Mouse (Mus musculus): ENCODE measurements around the gene Prss8. TPM values are rescaled to one million over a fixed set of nuclear protein-coding genes. Genes with fewer than 3 reads are reported as not detected.
A peak's percentile ranks its signal among the peaks of the same experiment; 100 is the strongest.

The Prss8 gene
- polyA plus RNA-seq, 1 experiment from 2014 or later: 5.0 TPM

DNA sequence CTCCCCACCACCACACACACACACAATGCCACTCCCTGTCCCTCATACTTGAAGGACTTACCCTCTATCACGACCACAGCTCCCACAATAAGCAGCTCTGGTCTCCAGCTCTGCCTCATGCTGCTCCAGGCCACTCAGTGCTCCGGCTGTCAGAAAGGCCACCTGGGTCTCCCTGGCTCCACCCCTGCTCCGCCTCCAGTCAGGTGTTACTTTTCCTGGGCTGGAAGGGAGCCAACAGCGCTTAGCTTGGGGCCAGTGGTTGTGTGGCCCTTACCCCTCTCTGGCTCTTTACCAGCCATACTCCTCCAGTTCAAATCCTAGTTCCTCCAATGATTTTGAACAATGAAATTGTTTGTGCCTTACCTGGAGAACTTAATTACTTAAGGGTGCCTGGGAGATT, 39.1 kb downstream of the Prss8 start, which contains the start of gene Prss53:
Gene Prss53, minus strand, starts transcription at position 173 of the 400 bp plus-strand sequence.
- Histone ChIP-seq H3K4me3 (replicated peaks) (no peak within 1 kb of the TSS), H3K27me3 (no peaks in the 10 kb centered on the region), H3K4me2 (no peak within 1 kb of the TSS), H3K9ac (replicated peaks) (no peak within 1 kb of the TSS), H3K36me3 (peaks cover 80% of the 10 kb centered on the region), H3K4me1 (replicated peaks) (peaks cover 13% of the 10 kb centered on the region), H3K27ac (no peak within 1 kb of the TSS), H3K9me3 (no peaks in the 10 kb centered on the region)
- WGBS: 26% methylated on average over 4 of the region's 4 CpGs
- ATAC-seq (ENCODE audit: insufficient number of reproducible peaks, insufficient read depth, low FRiP score, low TSS enrichment, low read depth): no peak

DNA sequence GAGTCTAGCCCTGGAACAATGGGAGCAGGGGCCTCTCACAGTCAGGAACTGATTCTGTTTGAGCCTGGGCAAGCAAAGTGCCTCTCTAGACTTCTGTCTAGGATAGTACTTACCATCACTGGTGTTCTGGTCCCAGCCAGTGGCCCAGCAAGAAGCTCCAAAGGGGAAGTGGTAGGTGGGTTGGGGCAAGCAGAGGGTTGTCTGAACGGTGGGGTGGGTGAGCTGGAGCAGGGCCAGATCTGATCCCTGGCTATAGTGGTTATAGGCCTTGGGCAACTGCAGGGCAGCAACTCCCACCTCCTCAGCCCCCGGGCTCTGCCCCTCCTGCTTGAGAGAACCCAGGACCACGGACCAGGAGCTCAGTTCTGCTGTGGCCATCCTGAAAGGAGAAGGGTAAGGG, 41.1 kb downstream of the Prss8 start:
- H3K9me3 ChIP-seq: no peaks in the 10 kb centered on the region
- H3K27ac ChIP-seq: no peak overlapping the region
- no peak overlapping the region for H3K4me3 ChIP-seq (replicated peaks)
- ATAC-seq (ENCODE audit: insufficient number of reproducible peaks, insufficient read depth, low FRiP score, low TSS enrichment, low read depth): no peak
- no peaks in the 10 kb centered on the region for H3K27me3 ChIP-seq
- H3K4me2 ChIP-seq: no peak overlapping the region
- H3K36me3 ChIP-seq: peaks cover 98% of the 10 kb centered on the region
- 74% methylated on average over 3 of the region's 3 CpGs for WGBS
- H3K9ac ChIP-seq (replicated peaks): no peak overlapping the region
- peaks cover 9% of the 10 kb centered on the region for H3K4me1 ChIP-seq (replicated peaks)

DNA sequence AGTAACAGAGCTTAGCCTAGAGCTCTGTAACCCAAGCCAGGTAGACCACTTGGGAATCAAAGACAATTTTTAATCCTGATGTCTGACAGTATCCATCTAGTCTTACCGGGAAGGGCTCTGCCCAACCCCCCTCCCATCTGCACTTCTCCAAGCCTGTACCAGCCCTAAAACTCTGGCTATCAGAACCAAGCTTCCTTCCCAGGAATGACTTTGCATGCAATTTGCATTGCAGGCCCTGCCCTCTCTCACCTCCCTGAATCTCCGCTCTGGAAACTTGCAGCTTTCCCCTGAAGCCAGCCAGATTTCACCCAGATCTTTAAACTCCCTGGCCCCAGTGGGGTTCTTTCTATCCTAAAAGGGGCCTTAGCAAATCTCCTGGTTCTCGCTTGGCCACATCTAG, 42.1 kb downstream of the Prss8 start:
- H3K9me3 ChIP-seq: no peaks in the 10 kb centered on the region
- no peak overlapping the region for H3K4me3 ChIP-seq (replicated peaks)
- no peak overlapping the region for H3K27ac ChIP-seq
- peaks cover 98% of the 10 kb centered on the region for H3K36me3 ChIP-seq
- H3K4me1 ChIP-seq (replicated peaks): peaks cover 17% of the 10 kb centered on the region
- H3K4me2 ChIP-seq: no peak overlapping the region
- ATAC-seq (ENCODE audit: insufficient number of reproducible peaks, insufficient read depth, low FRiP score, low TSS enrichment, low read depth): no peak
- H3K27me3 ChIP-seq: no peaks in the 10 kb centered on the region
- 86% methylated on average over 3 of the region's 3 CpGs for WGBS
- no peak overlapping the region for H3K9ac ChIP-seq (replicated peaks)

DNA sequence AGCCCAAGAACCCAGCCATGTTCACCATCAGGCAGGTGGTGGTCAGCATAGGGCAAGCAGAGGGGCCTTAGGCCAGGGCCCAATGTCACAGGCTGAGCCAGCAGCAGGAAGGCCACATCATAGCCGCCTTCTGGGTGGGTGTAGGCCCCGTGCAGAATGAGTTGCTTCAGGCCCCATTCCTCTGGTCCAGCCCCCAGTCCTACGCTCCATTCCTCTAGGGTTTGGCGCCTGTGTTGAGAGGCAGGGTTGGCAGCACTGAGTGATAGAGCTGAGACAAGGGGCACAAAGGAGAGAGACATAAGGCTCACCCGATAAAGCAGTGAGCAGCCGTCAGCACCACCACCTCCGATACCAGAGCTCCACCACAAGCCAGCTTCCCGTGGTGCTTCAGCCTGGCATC, 42.7 kb downstream of the Prss8 start:
- Histone ChIP-seq H3K9me3 (no peaks in the 10 kb centered on the region), H3K4me3 (replicated peaks) (no peak overlapping the region), H3K27me3 (no peaks in the 10 kb centered on the region), H3K4me1 (replicated peaks) (peaks cover 17% of the 10 kb centered on the region), H3K4me2 (no peak overlapping the region), H3K9ac (replicated peaks) (0 out of 2 replicates have a peak overlapping the region, but pooled peaks have one; percentile 23), H3K27ac (no peak overlapping the region), H3K36me3 (peaks cover 98% of the 10 kb centered on the region)
- 83% methylated on average over 8 of the region's 8 CpGs for WGBS
- ATAC-seq (ENCODE audit: insufficient number of reproducible peaks, insufficient read depth, low FRiP score, low TSS enrichment, low read depth): no peak

DNA sequence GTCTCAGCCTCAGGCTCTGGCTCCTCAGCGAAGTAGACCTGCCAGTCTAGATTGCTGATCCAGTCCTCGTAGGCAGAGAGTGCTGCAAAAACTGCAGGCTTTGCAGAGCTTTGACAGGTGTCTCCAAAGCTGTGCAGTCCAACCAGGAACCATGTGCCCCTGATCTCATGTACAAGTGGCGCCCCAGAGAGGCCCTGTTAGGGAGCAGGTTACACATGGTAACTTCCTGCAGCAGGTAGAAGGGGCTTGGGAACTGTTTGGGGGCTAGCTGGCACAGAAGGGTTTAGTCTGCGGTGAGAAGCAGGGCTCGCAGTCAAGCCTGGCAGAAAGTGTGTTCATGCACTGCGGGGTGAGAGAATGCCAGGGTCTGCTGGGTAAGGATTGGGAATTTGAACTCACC, 43.4 kb downstream of the Prss8 start:
- Histone ChIP-seq H3K27ac (no peak overlapping the region), H3K9ac (replicated peaks) (no peak overlapping the region), H3K9me3 (no peaks in the 10 kb centered on the region), H3K36me3 (peaks cover 100% of the 10 kb centered on the region), H3K27me3 (no peaks in the 10 kb centered on the region), H3K4me2 (no peak overlapping the region), H3K4me1 (replicated peaks) (peaks cover 17% of the 10 kb centered on the region), H3K4me3 (replicated peaks) (no peak overlapping the region)
- ATAC-seq (ENCODE audit: insufficient number of reproducible peaks, insufficient read depth, low FRiP score, low TSS enrichment, low read depth): no peak
- 91% methylated on average over 6 of the region's 6 CpGs for WGBS

DNA sequence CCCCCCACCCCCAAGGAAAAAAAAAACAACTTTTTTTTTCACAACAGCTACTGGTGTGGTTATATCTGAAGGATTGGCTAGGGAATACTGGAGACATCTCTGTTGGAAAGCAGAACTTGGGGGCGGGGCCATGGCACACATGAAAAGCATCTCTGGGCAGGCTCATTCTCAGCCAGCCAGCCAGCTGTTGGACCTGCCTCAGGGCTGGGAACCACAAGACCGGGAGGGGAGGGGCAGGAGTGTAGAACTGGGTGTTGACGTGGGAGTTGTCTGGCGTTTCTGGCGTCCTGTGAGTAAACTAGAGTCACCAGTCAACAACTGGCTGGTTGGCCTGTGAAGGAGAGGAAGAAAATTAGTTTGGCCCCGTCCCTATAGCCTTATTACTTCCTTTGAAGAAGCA, 44.0 kb downstream of the Prss8 start:
- no peak overlapping the region for H3K4me3 ChIP-seq (replicated peaks)
- H3K4me1 ChIP-seq (replicated peaks): peaks cover 17% of the 10 kb centered on the region
- no peak overlapping the region for H3K9ac ChIP-seq (replicated peaks)
- H3K9me3 ChIP-seq: no peaks in the 10 kb centered on the region
- no peak overlapping the region for H3K4me2 ChIP-seq
- 56% methylated on average over 6 of the region's 6 CpGs for WGBS
- no peak for ATAC-seq (ENCODE audit: insufficient number of reproducible peaks, insufficient read depth, low FRiP score, low TSS enrichment, low read depth)
- no peak overlapping the region for H3K27ac ChIP-seq
- peaks cover 100% of the 10 kb centered on the region for H3K36me3 ChIP-seq
- H3K27me3 ChIP-seq: no peaks in the 10 kb centered on the region

DNA sequence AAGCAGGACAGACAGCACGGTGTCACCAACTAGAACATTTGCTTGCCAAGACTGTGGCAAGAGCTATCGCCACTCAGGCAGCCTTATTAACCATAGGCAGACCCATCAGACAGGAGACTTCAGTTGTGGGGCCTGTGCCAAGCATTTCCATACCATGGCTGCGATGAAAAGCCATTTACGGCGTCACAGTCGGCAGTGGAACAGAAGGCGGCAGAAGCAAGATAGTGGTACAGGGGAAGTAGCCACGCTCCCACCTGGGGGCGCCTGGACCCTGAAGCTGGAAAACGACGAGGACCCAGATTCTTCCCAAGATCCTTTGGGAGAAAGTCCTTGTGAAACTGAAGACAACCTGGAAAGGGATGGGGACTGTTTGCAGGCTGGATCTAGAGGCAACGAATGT, 49.5 kb downstream of the Prss8 start:
- Histone ChIP-seq H3K4me1 (replicated peaks) (peaks cover 23% of the 10 kb centered on the region), H3K27me3 (no peaks in the 10 kb centered on the region), H3K36me3 (peaks cover 79% of the 10 kb centered on the region), H3K9me3 (no peaks in the 10 kb centered on the region), H3K4me2 (no peak overlapping the region), H3K4me3 (replicated peaks) (no peak overlapping the region), H3K9ac (replicated peaks) (no peak overlapping the region), H3K27ac (no peak overlapping the region)
- 87% methylated on average over 12 of the region's 12 CpGs for WGBS
- ATAC-seq (ENCODE audit: insufficient number of reproducible peaks, insufficient read depth, low FRiP score, low TSS enrichment, low read depth): no peak

DNA sequence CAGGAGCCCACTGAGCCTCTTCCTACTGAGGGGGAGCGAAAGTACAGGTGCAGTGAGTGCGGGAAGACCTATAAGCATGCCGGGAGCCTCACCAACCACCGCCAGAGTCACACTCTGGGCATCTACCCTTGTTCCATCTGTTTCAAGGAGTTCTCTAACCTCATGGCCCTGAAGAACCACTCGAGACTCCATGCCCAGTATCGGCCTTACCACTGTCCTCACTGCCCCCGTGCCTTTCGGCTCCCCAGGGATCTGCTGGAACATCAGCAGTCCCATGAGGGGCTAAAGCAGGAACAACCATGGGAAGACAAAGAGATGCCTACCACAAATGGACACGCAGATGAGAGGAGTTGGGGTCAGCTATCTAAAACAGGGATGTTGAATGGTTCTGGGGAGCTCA, 50.6 kb downstream of the Prss8 start:
- Histone ChIP-seq H3K36me3 (peaks cover 68% of the 10 kb centered on the region), H3K9ac (replicated peaks) (no peak overlapping the region), H3K4me3 (replicated peaks) (no peak overlapping the region), H3K4me1 (replicated peaks) (peaks cover 27% of the 10 kb centered on the region), H3K27me3 (no peaks in the 10 kb centered on the region), H3K27ac (no peak overlapping the region), H3K9me3 (no peaks in the 10 kb centered on the region), H3K4me2 (no peak overlapping the region)
- 98% methylated on average over 9 of the region's 9 CpGs for WGBS
- ATAC-seq (ENCODE audit: insufficient number of reproducible peaks, insufficient read depth, low FRiP score, low TSS enrichment, low read depth): no peak

DNA sequence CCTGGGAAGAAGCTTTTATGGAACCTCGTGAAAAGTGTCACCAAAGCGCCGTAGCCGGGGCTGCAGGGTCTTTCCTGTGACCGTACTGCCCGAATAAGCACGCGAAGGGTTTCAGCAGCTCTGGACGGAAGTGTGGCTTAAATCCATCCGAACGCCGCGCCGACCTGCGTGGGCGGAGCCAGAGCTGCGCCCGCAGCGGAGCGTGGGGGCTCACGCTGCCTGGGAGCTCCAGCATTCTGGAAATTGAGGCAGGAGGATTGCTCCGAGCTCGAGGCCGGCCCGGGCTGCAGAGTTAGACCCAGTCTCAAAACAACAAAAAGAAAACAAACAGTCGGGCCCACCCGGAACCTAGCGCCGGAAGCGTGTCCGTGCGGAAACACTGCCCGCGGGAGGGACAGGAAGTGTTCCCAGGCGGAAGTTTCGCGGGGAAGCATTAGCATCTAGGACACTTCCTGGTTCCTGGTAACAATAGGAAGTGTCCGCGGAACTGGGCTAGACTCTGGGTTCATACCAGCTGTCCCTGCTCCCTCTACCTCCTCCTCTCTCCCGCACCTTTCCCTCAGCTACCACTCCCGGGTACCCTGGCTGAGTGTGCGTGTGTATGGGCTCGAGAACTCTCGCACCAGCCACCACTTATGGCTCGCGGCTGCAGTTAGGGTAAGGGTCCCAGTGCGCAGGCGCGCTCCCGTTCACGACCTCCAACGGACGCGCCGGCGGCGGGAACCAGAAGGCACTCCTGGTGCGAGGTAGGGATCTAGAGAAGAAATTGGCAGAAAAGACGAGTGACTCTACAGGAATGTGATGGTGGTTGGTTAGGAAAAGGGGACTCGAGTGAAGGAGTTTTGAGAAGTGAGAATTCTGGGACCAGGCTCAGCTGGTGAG, 53.2 kb downstream of the Prss8 start, which contains the start of gene Zfp668:
Gene Zfp668, minus strand, starts transcription at position 362 of the 882 bp plus-strand sequence.
- H3K9me3 ChIP-seq: no peaks in the 10 kb centered on the region
- under 1% methylated on average over 60 of the region's 60 CpGs for WGBS
- ATAC-seq (ENCODE audit: insufficient number of reproducible peaks, insufficient read depth, low FRiP score, low TSS enrichment, low read depth): peak; percentile 71

DNA sequence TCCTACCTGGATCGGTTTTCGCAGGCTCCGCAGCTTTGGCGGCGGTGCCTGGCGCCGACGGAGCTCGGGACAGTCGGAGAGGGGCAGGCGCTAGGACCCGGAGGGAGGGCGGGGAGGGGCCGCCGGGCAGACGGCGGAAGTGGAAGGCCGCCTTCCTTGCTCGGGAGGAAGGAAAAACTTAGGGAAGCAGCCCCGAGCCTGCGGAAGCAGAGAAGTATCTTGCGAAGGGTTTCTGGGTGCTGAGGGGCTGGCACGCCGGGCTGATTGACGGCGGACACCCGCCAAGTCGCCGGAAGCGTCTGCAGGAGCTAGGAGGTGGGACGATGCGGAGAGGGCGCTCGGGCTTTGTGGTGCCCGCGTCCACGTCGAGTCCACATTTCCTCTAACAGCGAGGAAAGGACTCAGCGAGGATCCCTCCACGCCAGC, 53.9 kb downstream of the Prss8 start, which contains the start of gene Zfp646:
Gene Zfp646, plus strand, starts transcription at position 181 of the 426 bp plus-strand sequence.
- H3K9ac ChIP-seq (replicated peaks): peak within 1 kb of the TSS; percentile 97
- H3K27ac ChIP-seq: peak within 1 kb of the TSS; percentile 99
- H3K9me3 ChIP-seq: no peaks in the 10 kb centered on the region
- peaks cover 27% of the 10 kb centered on the region for H3K4me1 ChIP-seq (replicated peaks)
- ATAC-seq (ENCODE audit: insufficient number of reproducible peaks, insufficient read depth, low FRiP score, low TSS enrichment, low read depth): peak; percentile 85
- WGBS: 0% methylated on average over 41 of the region's 41 CpGs
- H3K4me2 ChIP-seq: peak within 1 kb of the TSS; percentile 88
- H3K4me3 ChIP-seq (replicated peaks): peak within 1 kb of the TSS; percentile 90
- H3K36me3 ChIP-seq: peaks cover 56% of the 10 kb centered on the region
- H3K27me3 ChIP-seq: no peaks in the 10 kb centered on the region

More for the DNA sequence above, 53.2 kb downstream of the Prss8 start, which contains the start of gene Zfp668:
- peaks cover 58% of the 10 kb centered on the region for H3K36me3 ChIP-seq
- H3K27ac ChIP-seq: peak within 1 kb of the TSS; percentile 99
- H3K4me2 ChIP-seq: peak within 1 kb of the TSS; percentile 88
- H3K4me1 ChIP-seq (replicated peaks): peaks cover 27% of the 10 kb centered on the region
- no peaks in the 10 kb centered on the region for H3K27me3 ChIP-seq
- peak within 1 kb of the TSS; percentile 97 for H3K9ac ChIP-seq (replicated peaks)
- H3K4me3 ChIP-seq (replicated peaks): peak within 1 kb of the TSS; percentile 90
